Mouse (Mus musculus) left cerebral cortex, adult 8-10 months (tissue): ENCODE data around the gene Olfr164. TPM values are rescaled to one million over a fixed set of nuclear protein-coding genes. Genes with fewer than 3 reads are reported as not detected.

Experiments used
- DNase-seq, 2 experiments: peaks; one replicate each; pipeline ENCODE4 v3.0.0; 2022; ENCODE audit warnings: low spot score in 2 of 2
- microRNA-seq, 2 experiments: library from miRNA; unstranded; fragments of <30 nt; microRNA quantifications; one replicate each; pipeline ENCODE4 v1.2.0; 2022
- total RNA-seq, 4 experiments: library from RNA; stranded (reverse); gene quantifications; 2 replicates each; pipeline ENCODE4 v1.2.4; 2022

Olfr164 gene
- total RNA-seq: not detected

GRCm38 (mm10) chr16:19313964-19314363 is at the start of gene Olfr164:
Olfr164 (minus strand) TSS chr16:19314064.
- DNase-seq: no peak

- no peak for DNase-seq
These were observed 35.2 kb upstream of the Olfr164 start for GRCm38 (mm10) chr16:19349111-19349510.

- DNase-seq: no peak
These were observed 50.6 kb downstream of the Olfr164 start for GRCm38 (mm10) chr16:19263235-19263634.

GRCm38 (mm10) chr16:19260780-19261179 is 53.1 kb downstream of the Olfr164 start:
- no peak for DNase-seq

- no peak for DNase-seq
These were observed 68.0 kb downstream of the Olfr164 start for GRCm38 (mm10) chr16:19245835-19246234.

GRCm38 (mm10) chr16:19241539-19242025 is 72.3 kb downstream of the Olfr164 start:
- no peak for DNase-seq

GRCm38 (mm10) chr16:19240792-19241538 is 72.9 kb downstream of the Olfr164 start:
- DNase-seq: no peak

- DNase-seq: no peak
These were observed 77.1 kb downstream of the Olfr164 start for GRCm38 (mm10) chr16:19236719-19237118.

Small RNA genes lying within 50 kb of the gene (microRNA-seq; reads per million reads assigned to microRNA genes)
- 0 reads per million in 2 experiments for gene Gm23612

Other genes starting within 250 kb of the Olfr164 start
- gene Olfr165, start 109.1 kb upstream of the Olfr164 start, total RNA-seq: not detected
- not detected for gene Olfr166, start 169.6 kb upstream of the Olfr164 start, total RNA-seq
- not detected for gene Olfr167, start 208.2 kb upstream of the Olfr164 start, total RNA-seq
- gene Olfr168, start 221.5 kb upstream of the Olfr164 start, total RNA-seq: not detected